Mouse (Mus musculus) hindbrain, postnatal 0 days (tissue): ENCODE measurements around the gene Gm42420. TPM values are rescaled to one million over a fixed set of nuclear protein-coding genes. Genes with fewer than 3 reads are reported as not detected.

ENCODE experiments used
- ATAC-seq: fragments of 200-750 bp; cut with Nextera tagmentation; 2 replicates; pipeline ENCODE4 v1.8.0; 2017; ENCODE audit warnings: mild to moderate bottlenecking, moderate TSS enrichment, moderate library complexity
- DNase-seq: peaks from one replicate; pipeline ENCODE4 v3.0.0-alpha.2; 2015; ENCODE audit warnings: low spot score
- H3K27ac ChIP-seq: fragments of 300-500 bp; sonication (generic); 2 replicates; pipeline ENCODE4 v1.5.1; 2014; ENCODE audit warnings: mild to moderate bottlenecking
- H3K27me3 ChIP-seq: fragments of 300-500 bp; sonication (generic); 2 replicates; pipeline ENCODE4 v1.6.1; 2014; ENCODE audit warnings: low read length, mixed read lengths; ENCODE audit not compliant: insufficient read depth
- H3K36me3 ChIP-seq: fragments of 300-500 bp; sonication (generic); 2 replicates; pipeline ENCODE4 v1.6.1; 2014; ENCODE audit warnings: low read length, mixed read lengths; ENCODE audit not compliant: insufficient read depth
- H3K4me1 ChIP-seq: fragments of 300-500 bp; sonication (generic); 2 replicates; pipeline ENCODE4 v1.6.1; 2014; ENCODE audit warnings: antibody characterized with exemption, low read length, mixed read lengths; ENCODE audit not compliant: insufficient read depth
- H3K4me2 ChIP-seq: fragments of 300-500 bp; sonication (generic); 2 replicates; pipeline ENCODE4 v1.6.1; 2014; ENCODE audit warnings: low read depth, mild to moderate bottlenecking, low read length, moderate library complexity, mixed read lengths
- H3K4me3 ChIP-seq: fragments of 300-500 bp; sonication (generic); 2 replicates; pipeline ENCODE4 v1.5.1; 2014; ENCODE audit warnings: low read length
- H3K9ac ChIP-seq: fragments of 300-500 bp; sonication (generic); replicated peaks from 2 replicates; pipeline ENCODE4 v1.6.1; 2014; ENCODE audit warnings: mild to moderate bottlenecking, low read length, moderate library complexity, mixed read lengths
- H3K9me3 ChIP-seq: fragments of 300-500 bp; sonication (generic); 2 replicates; pipeline ENCODE4 v1.6.1; 2016; ENCODE audit warnings: low read length, mixed read lengths
- CTCF ChIP-seq: IDR thresholded peaks from 2 replicates; pipeline ENCODE4 v1.5.1; 2016; ENCODE audit warnings: antibody characterized with exemption, control low read depth, low read depth
- WGBS: fragments of 180-500 bp; shearing (Covaris S2); extraction: QIAGEN DNeasy Blood & Tissue Kit; methylation state at CpG from one replicate; pipeline ENCODE4 v1.1.7; 2014; 5-methylcytosine and 5-hydroxymethylcytosine counted together
- polyA plus RNA-seq: library from polyadenylated mRNA; unstranded; fragments of >200 nt; fragmentation: Nextera tagmentation; extraction: Ambion mirVana; gene quantifications from 2 replicates; pipeline ENCODE4 v1.2.1, GENCODE M21; 2015
- total RNA-seq: library from RNA; depleted of rRNA; stranded (reverse); fragments of >200 nt; gene quantifications from 2 replicates; pipeline ENCODE4 v1.2.3, GENCODE M21; 2014; rRNA removed

The Gm42420 gene
- total RNA-seq (not detected in 2 replicates), polyA plus RNA-seq (1.3 and 2.5 TPM in 2 replicates)

DNA sequence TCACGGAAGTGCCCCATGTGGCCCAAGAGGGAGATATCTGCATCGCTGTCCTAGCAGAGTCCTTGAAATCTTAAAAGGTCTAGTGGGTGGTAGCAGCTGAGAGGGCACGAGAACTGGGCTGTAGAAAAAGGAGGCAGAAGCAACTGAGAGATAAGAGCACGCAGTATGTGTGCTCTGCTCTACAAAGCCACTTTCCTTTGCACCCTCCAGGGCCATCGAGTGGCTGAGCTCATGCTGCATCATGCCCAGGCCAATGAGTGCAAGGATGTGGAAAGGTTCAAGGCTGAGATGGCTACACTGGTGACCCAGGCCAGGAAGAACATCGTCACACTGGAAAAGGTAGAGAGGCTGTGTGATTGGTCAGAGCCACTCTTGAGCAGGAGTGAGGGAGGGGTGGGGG, at the start of gene Gm42420:
Gm42420 (plus strand) TSS at position 237 of the 400 bp plus-strand sequence.
- Histone ChIP-seq H3K27ac (no peak within 1 kb of the TSS), H3K4me3 (no peak within 1 kb of the TSS), H3K9ac (no peak within 1 kb of the TSS), H3K27me3 (no peaks in the 10 kb centered on the region), H3K4me1 (no peaks in the 10 kb centered on the region), H3K9me3 (no peaks in the 10 kb centered on the region), H3K36me3 (peaks cover 20% of the 10 kb centered on the region), H3K4me2 (no peak within 1 kb of the TSS)
- DNase-seq (no peak), ATAC-seq (no peak)
- TF ChIP-seq CTCF: no peak
- 95% methylated on average over 6 of the region's 6 CpGs for WGBS

DNA sequence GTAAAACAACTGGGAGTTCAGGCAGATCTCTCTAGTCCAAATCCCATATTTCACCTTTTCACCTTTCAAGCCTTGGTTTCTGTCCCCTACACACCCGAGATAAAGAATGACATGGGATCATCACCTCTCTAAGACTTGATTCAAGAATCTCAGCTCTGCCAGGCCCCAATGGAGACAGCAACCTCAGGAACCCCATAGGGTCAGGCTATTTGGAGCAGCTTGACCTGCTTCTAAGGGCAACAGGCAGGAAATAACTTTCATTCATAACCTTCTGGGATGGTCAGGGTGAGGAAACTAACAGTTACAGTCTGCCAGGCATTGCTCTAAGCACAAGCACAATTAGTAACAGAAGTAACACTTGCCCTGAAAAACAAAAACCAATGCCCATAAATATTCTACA, 48.9 kb upstream of the Gm42420 start:
- H3K9ac ChIP-seq: no peak overlapping the region
- no peaks in the 10 kb centered on the region for H3K27me3 ChIP-seq
- no peak overlapping the region for H3K27ac ChIP-seq
- no peak for DNase-seq
- H3K4me2 ChIP-seq: no peak overlapping the region
- H3K4me3 ChIP-seq: no peak overlapping the region
- H3K36me3 ChIP-seq: no peaks in the 10 kb centered on the region
- H3K4me1 ChIP-seq: peaks cover 12% of the 10 kb centered on the region
- H3K9me3 ChIP-seq: no peaks in the 10 kb centered on the region
- no peak for TF ChIP-seq CTCF
- no peak for ATAC-seq
- WGBS: 70% methylated on average over 1 of the region's 1 CpGs

DNA sequence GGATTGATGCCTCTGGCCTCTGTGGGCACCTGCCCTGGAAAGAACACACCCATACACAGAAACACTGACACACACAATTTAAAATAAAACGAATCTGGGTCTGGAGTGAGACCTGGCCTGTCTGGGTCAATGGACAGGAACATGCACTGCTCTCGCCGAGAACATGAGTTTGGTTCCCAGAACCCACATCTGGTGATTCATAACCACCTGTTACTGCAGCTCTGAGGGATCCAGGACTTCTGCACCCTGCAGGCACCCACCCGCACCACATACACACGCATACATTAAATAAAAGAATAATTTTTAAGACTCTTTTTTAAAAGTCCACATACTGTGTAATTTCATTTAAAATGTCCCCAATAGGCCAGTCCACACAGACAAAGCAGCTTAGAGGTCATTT, 48.3 kb upstream of the Gm42420 start:
- Histone ChIP-seq H3K4me3 (no peak overlapping the region), H3K9me3 (no peaks in the 10 kb centered on the region), H3K27me3 (no peaks in the 10 kb centered on the region), H3K4me1 (peaks cover 12% of the 10 kb centered on the region), H3K27ac (no peak overlapping the region), H3K9ac (no peak overlapping the region), H3K36me3 (no peaks in the 10 kb centered on the region), H3K4me2 (no peak overlapping the region)
- 92% methylated on average over 5 of the region's 5 CpGs for WGBS
- ATAC-seq (no peak), DNase-seq (no peak)
- no peak for TF ChIP-seq CTCF

DNA sequence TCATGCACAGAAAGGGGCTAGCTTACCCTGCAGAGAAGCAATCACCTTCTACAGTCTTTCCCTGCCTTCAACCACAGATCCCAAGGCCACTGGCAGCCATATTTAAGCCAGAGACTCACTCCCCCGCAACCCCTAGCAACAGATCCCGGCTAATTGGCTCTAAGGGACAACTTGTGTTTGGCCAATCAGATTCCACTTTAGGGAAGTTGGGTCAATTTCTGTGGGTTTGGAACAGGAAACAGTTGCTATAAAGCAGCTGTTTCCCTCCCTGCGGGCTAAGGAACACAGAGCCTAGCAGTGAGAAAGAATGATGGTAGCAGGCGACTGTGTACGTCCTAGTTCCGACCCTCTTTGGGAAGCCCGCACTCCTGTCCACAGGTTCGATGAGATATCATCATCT, 47.3 kb upstream of the Gm42420 start:
- Histone ChIP-seq H3K9me3 (no peaks in the 10 kb centered on the region), H3K4me3 (no peak overlapping the region), H3K9ac (no peak overlapping the region), H3K36me3 (no peaks in the 10 kb centered on the region), H3K4me1 (peaks cover 20% of the 10 kb centered on the region), H3K4me2 (no peak overlapping the region), H3K27ac (no peak overlapping the region), H3K27me3 (no peaks in the 10 kb centered on the region)
- DNase-seq (no peak), ATAC-seq (no peak)
- 76% methylated on average over 8 of the region's 8 CpGs for WGBS
- no peak for TF ChIP-seq CTCF

DNA sequence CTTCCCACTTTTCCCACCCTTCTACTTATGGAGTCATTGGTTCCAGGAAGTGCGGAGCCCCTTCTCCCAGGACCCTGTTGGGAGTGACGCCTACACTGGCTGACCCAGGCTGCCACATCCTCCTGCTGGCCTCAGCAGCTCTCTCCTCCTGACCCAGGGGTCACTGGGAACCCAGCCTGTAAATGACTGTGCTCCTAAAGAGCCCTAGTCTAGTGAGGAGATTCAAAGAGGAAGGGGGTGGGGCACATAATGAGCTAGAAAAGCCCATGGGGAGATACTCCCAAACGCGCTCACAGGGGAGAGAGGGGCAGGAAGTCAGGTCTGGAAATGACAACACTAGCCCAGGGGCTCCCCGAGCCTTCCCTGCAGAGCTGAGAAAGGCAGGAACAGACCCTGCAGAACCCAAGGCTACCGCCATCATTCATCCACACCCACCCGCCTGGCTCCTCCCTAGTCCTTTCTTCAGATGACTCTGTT, 45.8 kb upstream of the Gm42420 start:
- DNase-seq (no peak), ATAC-seq (peak; percentile 25)
- 11% methylated on average over 6 of the region's 7 CpGs for WGBS
- TF ChIP-seq CTCF: no peak
- H3K4me1 ChIP-seq: peaks cover 27% of the 10 kb centered on the region
- no peaks in the 10 kb centered on the region for H3K36me3 ChIP-seq
- peak overlapping the region; percentile 30; the same call in 1 of the 2 replicates for H3K9ac ChIP-seq
- no peaks in the 10 kb centered on the region for H3K27me3 ChIP-seq
- H3K4me3 ChIP-seq: no peak overlapping the region
- H3K9me3 ChIP-seq: no peaks in the 10 kb centered on the region
- H3K27ac ChIP-seq: peak overlapping the region; percentile 60; the same call in 1 of the 2 replicates
- peak overlapping the region; percentile 46 for H3K4me2 ChIP-seq

DNA sequence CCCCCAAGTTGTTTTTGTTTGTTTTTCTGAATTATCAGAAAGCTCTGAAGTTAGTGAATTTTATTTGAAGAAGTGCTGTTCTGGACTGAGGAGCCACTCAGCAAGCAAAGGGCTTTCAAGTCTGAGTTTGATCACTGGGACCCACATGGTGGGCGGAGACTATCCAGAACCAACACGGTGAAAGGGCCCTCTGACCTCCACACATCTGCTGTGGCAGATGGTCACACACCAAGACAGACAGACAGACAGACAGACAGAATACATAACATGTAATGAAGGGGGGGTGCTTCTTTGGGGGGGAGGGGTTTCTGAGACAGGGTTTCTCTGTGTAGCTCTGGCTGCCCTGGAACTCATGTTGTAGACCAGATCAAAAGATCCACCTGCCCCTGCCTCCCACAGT, 45.0 kb upstream of the Gm42420 start:
- TF ChIP-seq CTCF: no peak
- H3K9me3 ChIP-seq: no peaks in the 10 kb centered on the region
- no peaks in the 10 kb centered on the region for H3K27me3 ChIP-seq
- no peaks in the 10 kb centered on the region for H3K36me3 ChIP-seq
- no peak overlapping the region for H3K4me3 ChIP-seq
- H3K9ac ChIP-seq: no peak overlapping the region
- ATAC-seq (no peak), DNase-seq (no peak)
- peaks cover 27% of the 10 kb centered on the region for H3K4me1 ChIP-seq
- no peak overlapping the region for H3K27ac ChIP-seq
- no peak overlapping the region for H3K4me2 ChIP-seq
- 43% methylated on average over 2 of the region's 2 CpGs for WGBS
